Mouse (Mus musculus): ENCODE results near the gene Ap1g2. TPM values are rescaled to one million over a fixed set of nuclear protein-coding genes. Genes with fewer than 3 reads are reported as not detected.

Ap1g2 gene
- 12.7 and 15.0 TPM in 2 replicates for polyA plus RNA-seq (2016; fragmentation: Nextera tagmentation; extraction: Ambion mirVana)

- peaks cover 57% of the 10 kb centered on the region for H3K4me1 ChIP-seq
Observed at GRCm38 (mm10) chr14:55105836-55106809, at the start of gene Ap1g2. Gene Ap1g2 (minus strand): TSS chr14:55106593.

GRCm38 (mm10) chr14:55152951-55153481, 46.6 kb upstream of the Ap1g2 start:
- H3K27me3 ChIP-seq (ENCODE audit: low read depth, poor library complexity, severe bottlenecking): no peaks in the 10 kb centered on the region
- no peak overlapping the region for H3K27ac ChIP-seq (replicated peaks)
- H3K9me3 ChIP-seq (replicated peaks): no peaks in the 10 kb centered on the region
- 92% methylated on average over 16 of the region's 16 CpGs for WGBS
- no peak overlapping the region for H3K4me3 ChIP-seq
- peaks cover 15% of the 10 kb centered on the region for H3K4me1 ChIP-seq
- no peak for DNase-seq (ENCODE audit: low spot score)
- no peaks in the 10 kb centered on the region for H3K36me3 ChIP-seq

More at GRCm38 (mm10) chr14:55105836-55106809, at the start of gene Ap1g2:
- no peaks in the 10 kb centered on the region for H3K36me3 ChIP-seq
- no peaks in the 10 kb centered on the region for H3K9me3 ChIP-seq (replicated peaks)
- H3K27me3 ChIP-seq (ENCODE audit: low read depth, poor library complexity, severe bottlenecking): peaks cover 58% of the 10 kb centered on the region
- under 1% methylated on average over 39 of the region's 39 CpGs for WGBS
- H3K4me3 ChIP-seq: peak within 1 kb of the TSS; percentile 57
- peak within 1 kb of the TSS; percentile 80 for H3K27ac ChIP-seq (replicated peaks)
- DNase-seq (ENCODE audit: low spot score): peak; percentile 78

- no peak for DNase-seq (ENCODE audit: low spot score)
- no peaks in the 10 kb centered on the region for H3K27me3 ChIP-seq (ENCODE audit: low read depth, poor library complexity, severe bottlenecking)
- WGBS: 88% methylated on average over 4 of the region's 4 CpGs
Observed at GRCm38 (mm10) chr14:55152174-55152573, 45.8 kb upstream of the Ap1g2 start.

GRCm38 (mm10) chr14:55150985-55151384, 44.6 kb upstream of the Ap1g2 start:
- Histone ChIP-seq H3K4me3 (no peak overlapping the region), H3K9me3 (replicated peaks) (no peaks in the 10 kb centered on the region), H3K27ac (replicated peaks) (no peak overlapping the region), H3K36me3 (no peaks in the 10 kb centered on the region), H3K27me3 (ENCODE audit: low read depth, poor library complexity, severe bottlenecking) (no peaks in the 10 kb centered on the region), H3K4me1 (peaks cover 15% of the 10 kb centered on the region)
- 86% methylated on average over 5 of the region's 5 CpGs for WGBS
- no peak for DNase-seq (ENCODE audit: low spot score)

More at GRCm38 (mm10) chr14:55152174-55152573, 45.8 kb upstream of the Ap1g2 start:
- H3K27ac ChIP-seq (replicated peaks): no peak overlapping the region
- H3K4me1 ChIP-seq: peaks cover 15% of the 10 kb centered on the region
- H3K4me3 ChIP-seq: no peak overlapping the region
- H3K36me3 ChIP-seq: no peaks in the 10 kb centered on the region
- no peaks in the 10 kb centered on the region for H3K9me3 ChIP-seq (replicated peaks)

GRCm38 (mm10) chr14:55149041-55149440, 42.6 kb upstream of the Ap1g2 start:
- no peak for DNase-seq (ENCODE audit: low spot score)
- no peaks in the 10 kb centered on the region for H3K9me3 ChIP-seq (replicated peaks)
- no peak overlapping the region for H3K4me3 ChIP-seq
- no peaks in the 10 kb centered on the region for H3K27me3 ChIP-seq (ENCODE audit: low read depth, poor library complexity, severe bottlenecking)
- no peaks in the 10 kb centered on the region for H3K36me3 ChIP-seq
- peaks cover 19% of the 10 kb centered on the region for H3K4me1 ChIP-seq
- no peak overlapping the region for H3K27ac ChIP-seq (replicated peaks)
- 78% methylated on average over 5 of the region's 5 CpGs for WGBS

GRCm38 (mm10) chr14:55148363-55148915, 42.0 kb upstream of the Ap1g2 start:
- peaks cover 13% of the 10 kb centered on the region for H3K4me1 ChIP-seq

GRCm38 (mm10) chr14:55146829-55147401, 40.5 kb upstream of the Ap1g2 start:
- DNase-seq (ENCODE audit: low spot score): no peak
- Histone ChIP-seq H3K36me3 (no peaks in the 10 kb centered on the region), H3K27me3 (ENCODE audit: low read depth, poor library complexity, severe bottlenecking) (no peaks in the 10 kb centered on the region), H3K4me3 (no peak overlapping the region), H3K9me3 (replicated peaks) (no peaks in the 10 kb centered on the region), H3K4me1 (peaks cover 12% of the 10 kb centered on the region), H3K27ac (replicated peaks) (no peak overlapping the region)
- WGBS: 85% methylated on average over 12 of the region's 12 CpGs

More at GRCm38 (mm10) chr14:55148363-55148915, 42.0 kb upstream of the Ap1g2 start:
- Histone ChIP-seq H3K4me3 (no peak overlapping the region), H3K27me3 (ENCODE audit: low read depth, poor library complexity, severe bottlenecking) (no peaks in the 10 kb centered on the region), H3K9me3 (replicated peaks) (no peaks in the 10 kb centered on the region), H3K36me3 (no peaks in the 10 kb centered on the region), H3K27ac (replicated peaks) (no peak overlapping the region)
- WGBS: 33% methylated on average over 5 of the region's 5 CpGs
- DNase-seq (ENCODE audit: low spot score): peak; percentile 66

GRCm38 (mm10) chr14:55146324-55146723, 39.9 kb upstream of the Ap1g2 start:
- Histone ChIP-seq H3K27me3 (ENCODE audit: low read depth, poor library complexity, severe bottlenecking) (no peaks in the 10 kb centered on the region), H3K27ac (replicated peaks) (no peak overlapping the region), H3K36me3 (no peaks in the 10 kb centered on the region), H3K9me3 (replicated peaks) (no peaks in the 10 kb centered on the region), H3K4me3 (no peak overlapping the region), H3K4me1 (peaks cover 12% of the 10 kb centered on the region)
- no peak for DNase-seq (ENCODE audit: low spot score)
- 100% methylated on average over 1 of the region's 1 CpGs for WGBS

GRCm38 (mm10) chr14:55139313-55139712, 32.9 kb upstream of the Ap1g2 start:
- Histone ChIP-seq H3K36me3 (no peaks in the 10 kb centered on the region), H3K27ac (replicated peaks) (no peak overlapping the region), H3K9me3 (replicated peaks) (no peaks in the 10 kb centered on the region), H3K4me1 (peaks cover 5% of the 10 kb centered on the region), H3K27me3 (ENCODE audit: low read depth, poor library complexity, severe bottlenecking) (no peaks in the 10 kb centered on the region), H3K4me3 (no peak overlapping the region)
- no peak for DNase-seq (ENCODE audit: low spot score)
- WGBS: 54% methylated on average over 7 of the region's 7 CpGs

- WGBS: 76% methylated on average over 8 of the region's 8 CpGs
Observed at GRCm38 (mm10) chr14:55135676-55136075, 29.3 kb upstream of the Ap1g2 start.

GRCm38 (mm10) chr14:55126521-55126920, 20.1 kb upstream of the Ap1g2 start:
- H3K9me3 ChIP-seq (replicated peaks): no peaks in the 10 kb centered on the region
- H3K4me3 ChIP-seq: no peak overlapping the region
- H3K27me3 ChIP-seq (ENCODE audit: low read depth, poor library complexity, severe bottlenecking): 0 out of 2 replicates have a peak, but pooled peaks cover 4% of the 10 kb centered on the region
- H3K27ac ChIP-seq (replicated peaks): no peak overlapping the region
- no peak for DNase-seq (ENCODE audit: low spot score)
- H3K36me3 ChIP-seq: no peaks in the 10 kb centered on the region
- peaks cover 11% of the 10 kb centered on the region for H3K4me1 ChIP-seq
- WGBS: 77% methylated on average over 7 of the region's 7 CpGs

More at GRCm38 (mm10) chr14:55135676-55136075, 29.3 kb upstream of the Ap1g2 start:
- H3K27ac ChIP-seq (replicated peaks): no peak overlapping the region
- H3K27me3 ChIP-seq (ENCODE audit: low read depth, poor library complexity, severe bottlenecking): no peaks in the 10 kb centered on the region
- H3K4me1 ChIP-seq: peaks cover 5% of the 10 kb centered on the region
- DNase-seq (ENCODE audit: low spot score): no peak
- H3K4me3 ChIP-seq: no peak overlapping the region
- H3K36me3 ChIP-seq: no peaks in the 10 kb centered on the region
- no peaks in the 10 kb centered on the region for H3K9me3 ChIP-seq (replicated peaks)

- 0 out of 2 replicates have a peak, but pooled peaks cover 4% of the 10 kb centered on the region for H3K27me3 ChIP-seq (ENCODE audit: low read depth, poor library complexity, severe bottlenecking)
- WGBS: 87% methylated on average over 5 of the region's 5 CpGs
- peaks cover 11% of the 10 kb centered on the region for H3K4me1 ChIP-seq
- H3K9me3 ChIP-seq (replicated peaks): no peaks in the 10 kb centered on the region
- no peak overlapping the region for H3K4me3 ChIP-seq
- DNase-seq (ENCODE audit: low spot score): no peak
- no peak overlapping the region for H3K27ac ChIP-seq (replicated peaks)
- H3K36me3 ChIP-seq: no peaks in the 10 kb centered on the region
Observed at GRCm38 (mm10) chr14:55125711-55126110, 19.3 kb upstream of the Ap1g2 start.

Measured in midbrain, embryonic 10.5 days (tissue).